Mouse (Mus musculus): ENCODE measurements around the gene Sac3d1. TPM values are rescaled to one million over a fixed set of nuclear protein-coding genes. Genes with fewer than 3 reads are reported as not detected.

The Sac3d1 gene
- total RNA-seq, 1 experiment from 2014 or later, result 8.2 TPM

GRCm38 (mm10) chr19:6123330-6123729, 4.9 kb upstream of the Sac3d1 start:
- ATAC-seq (replicated peaks; ENCODE audit: low read depth, poor library complexity, severe bottlenecking), result no peak

GRCm38 (mm10) chr19:6121761-6122160, 3.3 kb upstream of the Sac3d1 start:
- no peak for ATAC-seq (replicated peaks; ENCODE audit: low read depth, poor library complexity, severe bottlenecking)

- ATAC-seq (replicated peaks; ENCODE audit: low read depth, poor library complexity, severe bottlenecking), result 0 out of 2 replicates have a peak, but pooled peaks have one; percentile 2
Observed at GRCm38 (mm10) chr19:6118677-6119185, 281 bp upstream of the Sac3d1 start.

- ATAC-seq (replicated peaks; ENCODE audit: low read depth, poor library complexity, severe bottlenecking), result no peak
Observed at GRCm38 (mm10) chr19:6117346-6117985, 984 bp downstream of the Sac3d1 start.

GRCm38 (mm10) chr19:6116113-6116850, 2.2 kb downstream of the Sac3d1 start:
- ATAC-seq (replicated peaks; ENCODE audit: low read depth, poor library complexity, severe bottlenecking), result no peak

- ATAC-seq (replicated peaks; ENCODE audit: low read depth, poor library complexity, severe bottlenecking), result no peak
Observed at GRCm38 (mm10) chr19:6113116-6113515, 5.3 kb downstream of the Sac3d1 start.

GRCm38 (mm10) chr19:6105586-6105985, 12.9 kb downstream of the Sac3d1 start, which contains the start of gene Naaladl1:
TSS of gene Naaladl1 (plus strand) at chr19:6105782.
- no peak for ATAC-seq (replicated peaks; ENCODE audit: low read depth, poor library complexity, severe bottlenecking)

GRCm38 (mm10) chr19:6104476-6104875, 14.0 kb downstream of the Sac3d1 start:
- no peak for ATAC-seq (replicated peaks; ENCODE audit: low read depth, poor library complexity, severe bottlenecking)

GRCm38 (mm10) chr19:6102169-6102853, 16.1 kb downstream of the Sac3d1 start:
- no peak for ATAC-seq (replicated peaks; ENCODE audit: low read depth, poor library complexity, severe bottlenecking)

- no peak for ATAC-seq (replicated peaks; ENCODE audit: low read depth, poor library complexity, severe bottlenecking)
Observed at GRCm38 (mm10) chr19:6101186-6101585, 17.3 kb downstream of the Sac3d1 start.

GRCm38 (mm10) chr19:6097847-6098246, 20.6 kb downstream of the Sac3d1 start:
- ATAC-seq (replicated peaks; ENCODE audit: low read depth, poor library complexity, severe bottlenecking), result no peak

GRCm38 (mm10) chr19:6094119-6094518, 24.3 kb downstream of the Sac3d1 start, which contains the start of gene AC131692.1:
TSS of gene AC131692.1 (plus strand) at chr19:6094419.
- ATAC-seq (replicated peaks; ENCODE audit: low read depth, poor library complexity, severe bottlenecking), result no peak

GRCm38 (mm10) chr19:6088841-6089240, 29.6 kb downstream of the Sac3d1 start:
- no peak for ATAC-seq (replicated peaks; ENCODE audit: low read depth, poor library complexity, severe bottlenecking)

GRCm38 (mm10) chr19:6085417-6085879, 33.0 kb downstream of the Sac3d1 start:
- ATAC-seq (replicated peaks; ENCODE audit: low read depth, poor library complexity, severe bottlenecking), result peak; percentile 83

GRCm38 (mm10) chr19:6084478-6085248, 33.8 kb downstream of the Sac3d1 start, which contains the start of the genes Zfpl1 and Cdca5:
TSS of gene Zfpl1 (minus strand) at chr19:6084956.
TSS of gene Cdca5 (plus strand) at chr19:6084983.
- ATAC-seq (replicated peaks; ENCODE audit: low read depth, poor library complexity, severe bottlenecking), result peak; percentile 94

- no peak for ATAC-seq (replicated peaks; ENCODE audit: low read depth, poor library complexity, severe bottlenecking)
Observed at GRCm38 (mm10) chr19:6082156-6082555, 36.3 kb downstream of the Sac3d1 start, which contains the start of gene Gm28374. TSS of gene Gm28374 (minus strand) at chr19:6082256.

- ATAC-seq (replicated peaks; ENCODE audit: low read depth, poor library complexity, severe bottlenecking), result no peak
Observed at GRCm38 (mm10) chr19:6079983-6080480, 38.4 kb downstream of the Sac3d1 start, which contains the start of gene Tmem262. TSS of gene Tmem262 (plus strand) at chr19:6080033.

- peak; percentile 96 for ATAC-seq (replicated peaks; ENCODE audit: low read depth, poor library complexity, severe bottlenecking)
Observed at GRCm38 (mm10) chr19:6076564-6077393, 41.7 kb downstream of the Sac3d1 start, which contains the start of gene Vps51. TSS of gene Vps51 (minus strand) at chr19:6077231.

Measured in common myeloid progenitor, adult 5-6 weeks (primary cell).